Mouse (Mus musculus) small intestine, adult 2 months (tissue): ENCODE results near the gene Aspscr1.

Experiments used
- CTCF ChIP-seq: fragments of 200-500 bp; IDR thresholded peaks from 2 replicates; pipeline ENCODE4 v1.5.1; 2012; ENCODE audit warnings: low read depth, mild to moderate bottlenecking, control low read depth, inconsistent platforms, low read length, moderate library complexity, mixed read lengths; ENCODE audit not compliant: insufficient replicate concordance, insufficient read length; ENCODE audit errors: extremely low read depth
- POLR2A ChIP-seq: fragments of 200-500 bp; IDR thresholded peaks from 2 replicates; pipeline ENCODE4 v1.6.1; 2012; ENCODE audit warnings: low read depth, mild to moderate bottlenecking, control low read depth, inconsistent platforms, low read length, moderate library complexity

DNA sequence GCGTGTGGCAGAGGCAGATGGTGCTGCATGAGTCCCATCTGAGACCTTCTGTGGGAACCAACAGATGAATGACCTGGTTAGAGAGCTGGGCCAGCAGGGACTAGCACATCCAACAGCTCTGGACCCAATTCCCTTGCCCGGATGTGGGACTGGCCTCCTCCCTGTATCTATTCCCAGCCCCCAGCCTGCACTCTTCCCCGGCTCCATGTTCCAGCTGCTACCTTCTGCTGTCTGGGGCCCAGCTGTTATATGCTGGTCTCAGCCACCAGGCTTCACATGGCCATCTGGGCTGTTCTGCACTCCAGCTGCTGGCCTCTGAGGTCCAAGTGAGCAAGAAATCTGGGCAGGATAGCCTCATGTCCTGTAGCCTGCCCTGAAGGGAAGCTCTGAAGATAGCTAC, 7.4 kb upstream of the Aspscr1 start:
- no peak for TF ChIP-seq CTCF
- no peak for TF ChIP-seq POLR2A
